Mouse (Mus musculus): Measurements from ENCODE around the gene Tmem116. TPM values are rescaled to one million over a fixed set of nuclear protein-coding genes. Genes with fewer than 3 reads are reported as not detected.

The Tmem116 gene
- total RNA-seq, 1 experiment: 3.0 TPM

DNA sequence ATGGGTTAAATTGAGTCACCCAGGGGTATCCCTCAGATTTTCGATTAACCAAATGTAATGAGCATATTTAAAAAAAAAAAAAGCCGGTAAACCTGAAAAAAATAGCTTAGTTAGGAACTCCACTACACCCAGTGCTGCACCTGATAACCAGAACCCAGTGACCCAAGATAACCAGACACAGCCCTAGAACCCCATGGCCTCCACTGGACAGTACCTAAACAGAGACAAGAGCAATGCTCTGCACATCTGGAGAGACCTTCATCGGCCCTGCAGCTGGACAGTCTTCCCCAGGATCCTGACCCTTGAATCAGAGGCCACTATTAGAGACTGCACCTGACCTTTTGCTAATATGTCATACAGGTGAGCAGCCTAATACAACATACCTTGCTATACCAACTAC lies 95.4 kb downstream of the Tmem116 start:
- Histone ChIP-seq H3K4me3 (ENCODE audit: insufficient read depth in 1 of 2, low read depth in 1 of 2, low read length in 2 of 2, poor library complexity in 1 of 2, severe bottlenecking in 1 of 2) (no peak overlapping the region), H3K4me1 (ENCODE audit: control insufficient read depth in 2 of 2, insufficient read depth in 2 of 2, low read length in 2 of 2, poor library complexity in 1 of 2) (peaks cover 0 to 4% of the 10 kb centered on the region in 2 experiments; a peak in 1 of 4 replicates), H3K36me3 (ENCODE audit: control insufficient read depth, insufficient read depth, low read length, poor library complexity, severe bottlenecking) (no peaks in the 10 kb centered on the region), H3K27ac (ENCODE audit: insufficient read depth, low read depth, low read length, poor library complexity, severe bottlenecking) (no peak overlapping the region), H3K9ac (ENCODE audit: insufficient read depth, low read depth, low read length, poor library complexity, severe bottlenecking) (no peak overlapping the region), H3K9me3 (ENCODE audit: control insufficient read depth, insufficient read depth, low read depth, low read length) (no peaks in the 10 kb centered on the region)
- no peak for DNase-seq (ENCODE audit: low read depth, low spot score)
- TF ChIP-seq CHD2 (IDR thresholded peaks at IDR 0.05; ENCODE audit: low read depth, low read length) (no peak), ZNF384 (IDR thresholded peaks at IDR 0.05; ENCODE audit: low read depth, low read length) (no peak), HCFC1 (IDR thresholded peaks at IDR 0.05; ENCODE audit: borderline replicate concordance, insufficient read depth, low read length) (no peak), ZC3H11A (IDR thresholded peaks at IDR 0.05; ENCODE audit: borderline replicate concordance, low read depth, low read length) (no peak), MAFK (IDR thresholded peaks at IDR 0.05; ENCODE audit: insufficient read depth, low read depth, low read length) (no peak)
- in situ Hi-C loops (cut with MboI; ENCODE audit: low sequenced_read_pairs in 2 of 2, unreplicated experiment in 2 of 2): no loop called here

DNA sequence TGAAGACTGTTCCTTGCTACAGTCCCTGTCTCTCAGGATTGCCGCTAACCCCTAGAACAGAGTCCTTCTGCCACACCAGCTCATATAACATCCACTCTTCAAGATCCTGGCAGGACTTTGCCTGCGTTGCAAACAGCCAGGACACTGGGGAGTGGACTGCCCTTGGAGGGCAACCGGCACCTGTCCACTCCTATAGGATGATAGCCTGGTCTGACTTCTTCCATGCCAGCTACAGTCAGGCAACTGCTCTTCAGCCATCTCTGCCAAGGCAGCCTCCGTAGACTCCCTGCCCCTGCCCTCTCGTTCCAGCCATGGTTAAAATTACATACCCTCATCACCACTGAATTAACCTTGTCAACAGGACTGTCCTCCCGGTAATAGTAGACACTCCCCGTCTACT lies 97.5 kb downstream of the Tmem116 start:
- no peak for TF ChIP-seq CHD2 (IDR thresholded peaks at IDR 0.05; ENCODE audit: low read depth, low read length)
- TF ChIP-seq MAFK (IDR thresholded peaks at IDR 0.05; ENCODE audit: insufficient read depth, low read depth, low read length): no peak
- no peak for TF ChIP-seq HCFC1 (IDR thresholded peaks at IDR 0.05; ENCODE audit: borderline replicate concordance, insufficient read depth, low read length)
- TF ChIP-seq ZC3H11A (IDR thresholded peaks at IDR 0.05; ENCODE audit: borderline replicate concordance, low read depth, low read length): no peak
- TF ChIP-seq ZNF384 (IDR thresholded peaks at IDR 0.05; ENCODE audit: low read depth, low read length): no peak
- Histone ChIP-seq H3K27ac (ENCODE audit: insufficient read depth, low read depth, low read length, poor library complexity, severe bottlenecking) (no peak overlapping the region), H3K4me1 (ENCODE audit: control insufficient read depth in 2 of 2, insufficient read depth in 2 of 2, low read length in 2 of 2, poor library complexity in 1 of 2) (peaks cover 0 to 2% of the 10 kb centered on the region in 2 experiments; a peak in 1 of 4 replicates), H3K9ac (ENCODE audit: insufficient read depth, low read depth, low read length, poor library complexity, severe bottlenecking) (no peak overlapping the region), H3K4me3 (ENCODE audit: insufficient read depth in 1 of 2, low read depth in 1 of 2, low read length in 2 of 2, poor library complexity in 1 of 2, severe bottlenecking in 1 of 2) (no peak overlapping the region), H3K36me3 (ENCODE audit: control insufficient read depth, insufficient read depth, low read length, poor library complexity, severe bottlenecking) (no peaks in the 10 kb centered on the region), H3K9me3 (ENCODE audit: control insufficient read depth, insufficient read depth, low read depth, low read length) (no peaks in the 10 kb centered on the region)
- no peak for DNase-seq (ENCODE audit: low read depth, low spot score)
- in situ Hi-C loops (cut with MboI; ENCODE audit: low sequenced_read_pairs in 2 of 2, unreplicated experiment in 2 of 2): no loop called here

DNA sequence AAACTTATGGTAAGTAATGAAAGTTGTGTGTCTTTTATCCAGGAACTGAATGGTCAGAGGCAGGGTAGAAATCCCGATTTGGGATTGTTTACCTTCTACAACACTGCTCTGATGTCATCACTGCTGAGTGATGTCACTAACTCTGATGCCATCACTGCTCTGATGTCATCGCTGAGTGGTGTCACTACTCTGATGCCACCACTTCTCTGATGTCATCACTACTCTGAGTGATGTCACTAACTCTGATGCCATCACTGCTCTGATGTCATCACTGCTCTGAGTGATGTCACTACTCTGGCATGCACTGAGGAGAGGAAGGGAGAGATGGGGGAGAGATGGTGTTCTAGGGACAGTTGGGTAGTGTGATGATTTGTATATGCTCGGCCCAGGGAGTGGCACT lies 110.7 kb downstream of the Tmem116 start:
- Histone ChIP-seq H3K9ac (ENCODE audit: insufficient read depth, low read depth, low read length, poor library complexity, severe bottlenecking) (no peak overlapping the region), H3K27ac (ENCODE audit: insufficient read depth, low read depth, low read length, poor library complexity, severe bottlenecking) (no peak overlapping the region), H3K4me3 (ENCODE audit: insufficient read depth in 1 of 2, low read depth in 1 of 2, low read length in 2 of 2, poor library complexity in 1 of 2, severe bottlenecking in 1 of 2) (no peak overlapping the region), H3K4me1 (ENCODE audit: control insufficient read depth in 2 of 2, insufficient read depth in 2 of 2, low read length in 2 of 2, poor library complexity in 1 of 2) (peaks cover 0 to 13% of the 10 kb centered on the region in 2 experiments; a peak in 1 of 4 replicates), H3K36me3 (ENCODE audit: control insufficient read depth, insufficient read depth, low read length, poor library complexity, severe bottlenecking) (no peaks in the 10 kb centered on the region), H3K9me3 (ENCODE audit: control insufficient read depth, insufficient read depth, low read depth, low read length) (no peaks in the 10 kb centered on the region)
- no peak for DNase-seq (ENCODE audit: low read depth, low spot score)
- TF ChIP-seq ZNF384 (IDR thresholded peaks at IDR 0.05; ENCODE audit: low read depth, low read length) (no peak), CHD2 (IDR thresholded peaks at IDR 0.05; ENCODE audit: low read depth, low read length) (no peak), ZC3H11A (IDR thresholded peaks at IDR 0.05; ENCODE audit: borderline replicate concordance, low read depth, low read length) (no peak), HCFC1 (IDR thresholded peaks at IDR 0.05; ENCODE audit: borderline replicate concordance, insufficient read depth, low read length) (no peak), MAFK (IDR thresholded peaks at IDR 0.05; ENCODE audit: insufficient read depth, low read depth, low read length) (no peak)
- in situ Hi-C loops (cut with MboI; ENCODE audit: low sequenced_read_pairs in 2 of 2, unreplicated experiment in 2 of 2): no loop called here

DNA sequence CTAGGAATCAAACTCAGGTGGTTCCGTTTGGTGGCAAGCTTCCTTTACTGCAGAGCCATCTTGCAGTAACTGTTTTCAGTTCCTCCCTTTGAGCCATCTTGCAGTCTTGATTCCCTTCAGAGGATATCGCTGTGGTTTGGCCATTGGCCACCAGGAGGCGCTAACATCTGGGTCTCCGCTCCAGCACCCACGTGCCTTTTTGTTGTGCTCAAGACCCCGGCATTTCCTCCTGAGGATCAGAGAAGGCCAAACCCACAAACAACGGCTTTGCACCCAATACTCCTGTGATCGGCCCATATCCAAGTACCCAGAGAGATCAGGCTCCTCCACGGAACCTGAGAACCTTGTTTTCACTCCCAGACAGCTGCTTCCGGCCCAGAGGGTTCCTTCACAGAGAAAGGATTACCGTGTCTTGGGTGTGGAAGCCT lies 112.8 kb downstream of the Tmem116 start:
- H3K27ac ChIP-seq (ENCODE audit: insufficient read depth, low read depth, low read length, poor library complexity, severe bottlenecking): no peak overlapping the region
- no peak overlapping the region for H3K4me3 ChIP-seq (ENCODE audit: insufficient read depth in 1 of 2, low read depth in 1 of 2, low read length in 2 of 2, poor library complexity in 1 of 2, severe bottlenecking in 1 of 2)
- no peak for TF ChIP-seq ZNF384 (IDR thresholded peaks at IDR 0.05; ENCODE audit: low read depth, low read length)
- TF ChIP-seq ZC3H11A (IDR thresholded peaks at IDR 0.05; ENCODE audit: borderline replicate concordance, low read depth, low read length): 0 out of 2 replicates have a peak, but pooled peaks have one; percentile 13
- peaks cover 7% of the 10 kb centered on the region; the same call in 1 of the 2 replicates for H3K36me3 ChIP-seq (ENCODE audit: control insufficient read depth, insufficient read depth, low read length, poor library complexity, severe bottlenecking)
- H3K9me3 ChIP-seq (ENCODE audit: control insufficient read depth, insufficient read depth, low read depth, low read length): no peaks in the 10 kb centered on the region
- H3K9ac ChIP-seq (ENCODE audit: insufficient read depth, low read depth, low read length, poor library complexity, severe bottlenecking): peak overlapping the region; percentile 63; the same call in 1 of the 2 replicates
- peaks cover 0 to 13% of the 10 kb centered on the region in 2 experiments; a peak in 1 of 4 replicates for H3K4me1 ChIP-seq (ENCODE audit: control insufficient read depth in 2 of 2, insufficient read depth in 2 of 2, low read length in 2 of 2, poor library complexity in 1 of 2)
- peak; percentile 95 for DNase-seq (ENCODE audit: low read depth, low spot score)
- in situ Hi-C loops (cut with MboI; ENCODE audit: low sequenced_read_pairs in 2 of 2, unreplicated experiment in 2 of 2): no loop called here

Data from ES-E14 (cell line).